Mouse (Mus musculus) lung, embryonic 14.5 days (tissue): Measurements from ENCODE around the gene Vim. TPM values are rescaled to one million over a fixed set of nuclear protein-coding genes. Genes with fewer than 3 reads are reported as not detected.
"Not testable (repeated sequence)": the region's sequence is repeated elsewhere in the genome, so short reads cannot be mapped to it uniquely, and the experiment has no call there.

Experiments used
- ATAC-seq: fragments of 200-750 bp; cut with Nextera tagmentation; 2 replicates; pipeline ENCODE4 v1.8.0; 2017; ENCODE audit warnings: mild to moderate bottlenecking, moderate TSS enrichment, moderate library complexity; ENCODE audit not compliant: insufficient read depth
- DNase-seq: peaks from one replicate; pipeline ENCODE4 v3.0.0-alpha.2; 2015
- H3K27ac ChIP-seq: fragments of 300-500 bp; sonication (generic); 2 replicates; pipeline ENCODE4 v1.5.1; 2014; ENCODE audit warnings: low read depth, mild to moderate bottlenecking, moderate library complexity
- H3K27me3 ChIP-seq: fragments of 300-500 bp; sonication (generic); 2 replicates; pipeline ENCODE4 v1.6.1; 2014; ENCODE audit warnings: low read length, control low read depth; ENCODE audit not compliant: insufficient read depth
- H3K36me3 ChIP-seq: fragments of 300-500 bp; sonication (generic); 2 replicates; pipeline ENCODE4 v1.6.1; 2014; ENCODE audit warnings: control low read depth; ENCODE audit not compliant: insufficient read depth
- H3K4me1 ChIP-seq: fragments of 300-500 bp; sonication (generic); 2 replicates; pipeline ENCODE4 v1.6.1; 2014; ENCODE audit warnings: antibody characterized with exemption, control low read depth; ENCODE audit not compliant: insufficient read depth
- H3K4me2 ChIP-seq: fragments of 300-500 bp; sonication (generic); 2 replicates; pipeline ENCODE4 v1.6.1; 2014; ENCODE audit warnings: mild to moderate bottlenecking
- H3K4me3 ChIP-seq: fragments of 300-500 bp; sonication (generic); 2 replicates; pipeline ENCODE4 v1.5.1; 2014; ENCODE audit warnings: low read depth, low read length
- H3K9ac ChIP-seq: fragments of 300-500 bp; sonication (generic); 2 replicates; pipeline ENCODE4 v1.6.1; 2014
- H3K9me3 ChIP-seq: fragments of 300-500 bp; sonication (generic); 2 replicates; pipeline ENCODE4 v1.6.1; 2016; ENCODE audit warnings: low read depth, low read length, control low read depth
- CTCF ChIP-seq: IDR thresholded peaks from 2 replicates; pipeline ENCODE4 v1.5.1; 2016; ENCODE audit warnings: antibody characterized with exemption, low read depth
- WGBS: fragments of 180-500 bp; shearing (Covaris S2); extraction: QIAGEN DNeasy Blood & Tissue Kit; methylation state at CpG from one replicate; pipeline ENCODE4 v1.1.7; 2014; 5-methylcytosine and 5-hydroxymethylcytosine counted together
- polyA plus RNA-seq: library from polyadenylated mRNA; unstranded; fragments of >200 nt; fragmentation: Nextera tagmentation; extraction: Ambion mirVana; gene quantifications from 2 replicates; pipeline ENCODE4 v1.2.1, GENCODE M21; 2014

The Vim gene
- polyA plus RNA-seq, 1 experiment from 2014 or later, result 843 TPM

DNA sequence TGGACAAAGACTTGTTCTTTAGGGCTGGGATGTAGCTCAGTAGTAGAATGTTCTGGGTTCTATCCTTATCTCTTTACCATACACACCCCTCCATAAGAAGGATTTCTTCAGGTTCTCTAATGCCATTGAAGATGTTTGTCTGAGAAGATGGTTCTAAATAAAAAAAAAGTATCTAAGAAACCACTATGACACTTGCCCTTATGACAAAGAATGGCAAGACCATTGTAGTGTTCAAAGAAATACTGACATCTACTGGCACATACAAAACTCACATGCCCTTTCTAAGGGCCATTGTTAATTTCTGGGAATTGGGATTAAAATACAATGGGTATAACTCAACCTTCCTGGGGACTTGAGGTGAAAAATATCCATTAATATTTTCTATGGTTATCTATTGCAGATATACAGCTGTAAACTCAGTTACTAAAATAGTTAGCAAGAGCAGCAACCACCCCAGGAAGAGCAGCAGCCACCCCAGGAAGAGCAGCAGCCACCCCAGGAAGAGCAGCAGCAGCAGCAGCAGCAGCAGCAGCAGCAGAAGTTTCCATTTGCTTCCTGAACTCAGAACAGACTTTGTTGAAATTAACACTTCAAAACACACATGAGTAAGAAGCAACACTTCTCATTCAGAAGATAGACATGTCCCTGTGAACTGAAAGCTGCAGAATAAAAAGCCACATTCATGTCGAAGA lies 23.4 kb downstream of the Vim start:
- no peak overlapping the region for H3K4me2 ChIP-seq
- H3K27me3 ChIP-seq, result no peaks in the 10 kb centered on the region
- TF ChIP-seq CTCF, result peak; percentile 57
- no peak overlapping the region for H3K9ac ChIP-seq
- no peak overlapping the region for H3K4me3 ChIP-seq
- peak; percentile 67 for DNase-seq
- H3K4me1 ChIP-seq, result no peaks in the 10 kb centered on the region
- 77% methylated on average over 1 of the region's 1 CpGs for WGBS
- no peak overlapping the region for H3K27ac ChIP-seq
- no peak for ATAC-seq
- no peaks in the 10 kb centered on the region for H3K36me3 ChIP-seq
- H3K9me3 ChIP-seq, result no peaks in the 10 kb centered on the region

DNA sequence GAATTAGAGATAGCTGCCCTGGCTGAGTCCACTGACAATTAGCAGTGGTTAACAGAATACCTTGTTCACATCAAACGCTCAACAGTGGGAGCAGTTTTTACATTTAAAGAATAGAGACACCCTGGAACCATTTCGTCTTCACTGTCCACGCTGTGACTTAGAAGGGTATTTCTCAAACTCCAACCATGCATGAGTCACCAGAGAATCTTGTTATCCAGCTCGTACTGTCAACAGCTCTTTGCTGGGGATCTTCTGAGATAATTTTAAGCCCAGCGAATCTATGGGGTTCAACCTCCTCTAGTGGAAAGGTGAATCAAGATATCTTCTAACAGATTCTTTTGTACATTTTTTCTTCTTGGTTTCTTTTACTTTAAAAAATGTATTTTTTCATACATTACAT lies 24.4 kb downstream of the Vim start:
- ATAC-seq, result no peak
- no peaks in the 10 kb centered on the region for H3K4me1 ChIP-seq
- WGBS, result 75% methylated on average over 5 of the region's 5 CpGs

DNA sequence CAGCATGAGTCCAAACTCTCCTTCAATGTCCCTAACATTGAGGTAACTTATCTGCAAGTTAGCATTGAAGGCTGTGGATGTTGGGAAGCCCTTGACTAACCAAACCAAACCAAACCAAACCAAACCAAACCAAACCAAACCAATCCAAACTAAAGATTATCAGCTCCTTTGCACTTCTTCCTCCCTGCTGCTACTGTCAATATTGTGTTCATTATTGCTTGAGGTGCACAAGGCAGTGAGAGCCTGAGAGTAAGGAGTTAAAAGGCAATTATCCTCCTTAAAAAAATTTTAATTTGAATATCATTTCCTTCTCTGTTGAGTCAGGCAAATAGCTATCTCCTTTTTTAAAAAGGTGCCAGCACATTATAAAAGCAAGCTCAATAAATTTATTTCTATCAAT lies 29.4 kb downstream of the Vim start:
- Histone ChIP-seq H3K9me3 (no peaks in the 10 kb centered on the region), H3K4me3 (no peak overlapping the region), H3K9ac (no peak overlapping the region), H3K4me2 (no peak overlapping the region), H3K27me3 (no peaks in the 10 kb centered on the region), H3K36me3 (no peaks in the 10 kb centered on the region), H3K4me1 (no peaks in the 10 kb centered on the region), H3K27ac (no peak overlapping the region)
- TF ChIP-seq CTCF, result no peak
- DNase-seq (no peak), ATAC-seq (no peak)

More for the DNA sequence above, 24.4 kb downstream of the Vim start:
- no peak for DNase-seq
- Histone ChIP-seq H3K27ac (no peak overlapping the region), H3K4me3 (no peak overlapping the region), H3K9ac (no peak overlapping the region), H3K36me3 (no peaks in the 10 kb centered on the region), H3K4me2 (no peak overlapping the region), H3K27me3 (no peaks in the 10 kb centered on the region), H3K9me3 (no peaks in the 10 kb centered on the region)
- TF ChIP-seq CTCF, result no peak

DNA sequence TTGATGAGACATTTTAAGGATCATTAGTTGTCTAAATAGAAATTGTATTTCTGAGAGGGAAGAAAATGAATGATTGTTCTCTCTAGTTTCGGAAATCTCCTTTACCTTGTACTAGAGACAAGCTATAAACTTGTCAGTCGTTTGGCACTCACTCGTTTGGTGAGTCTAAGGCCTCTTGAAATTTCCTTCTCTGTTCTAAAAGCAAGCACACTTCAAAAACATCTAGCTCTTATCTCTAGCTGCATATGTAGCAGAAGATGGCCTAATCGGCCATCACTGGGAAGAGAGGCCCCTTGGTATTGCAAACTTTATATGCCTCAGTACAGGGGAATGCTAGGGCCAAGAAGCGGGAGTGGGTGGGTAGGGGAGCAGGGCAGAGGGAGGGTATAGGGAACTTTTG lies 29.9 kb downstream of the Vim start:
- WGBS, result 44% methylated on average over 5 of the region's 5 CpGs
- not testable (repeated sequence) for ATAC-seq, H3K27me3 ChIP-seq

DNA sequence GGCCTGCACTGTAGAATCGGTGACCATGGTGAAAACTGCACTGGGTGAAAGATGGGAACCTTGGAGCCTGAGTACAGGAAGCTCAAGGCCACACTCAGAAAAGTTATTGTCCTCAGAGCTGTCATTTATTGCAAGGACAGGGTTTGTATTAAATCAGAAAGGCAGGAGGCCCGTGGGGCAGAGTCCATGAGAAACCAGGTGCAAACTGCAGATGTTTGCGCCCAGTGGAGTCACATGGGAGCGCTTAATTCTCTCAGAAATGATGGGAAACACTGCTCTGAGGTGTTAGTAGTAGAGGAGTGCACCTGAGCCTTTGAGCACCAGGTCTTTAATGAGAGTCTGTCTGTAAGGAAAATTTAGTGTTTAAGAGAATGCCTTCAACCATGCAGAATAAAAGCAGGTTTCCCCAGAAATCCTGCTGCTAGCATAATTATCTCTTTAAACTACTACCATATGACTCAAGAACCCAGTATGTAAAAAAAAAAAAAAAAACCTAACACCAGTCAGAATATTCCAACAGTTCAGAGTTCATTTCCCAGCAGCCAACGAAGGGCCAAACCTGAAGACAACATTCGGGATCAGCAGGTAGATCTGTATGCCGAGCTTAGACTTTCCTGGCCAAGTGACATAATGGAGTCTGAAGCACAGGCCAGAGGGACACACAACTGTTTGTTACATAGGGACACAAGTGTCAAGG lies 56.6 kb downstream of the Vim start:
- H3K4me1 ChIP-seq, result no peaks in the 10 kb centered on the region
- H3K9ac ChIP-seq, result no peak overlapping the region
- 79% methylated on average over 7 of the region's 7 CpGs for WGBS
- H3K27ac ChIP-seq, result no peak overlapping the region
- no peak overlapping the region for H3K4me2 ChIP-seq
- ATAC-seq, result no peak
- H3K27me3 ChIP-seq, result no peaks in the 10 kb centered on the region
- no peaks in the 10 kb centered on the region for H3K36me3 ChIP-seq
- DNase-seq, result no peak
- TF ChIP-seq CTCF, result no peak
- H3K9me3 ChIP-seq, result no peaks in the 10 kb centered on the region
- no peak overlapping the region for H3K4me3 ChIP-seq

More for the DNA sequence above, 29.9 kb downstream of the Vim start:
- not testable (repeated sequence) for H3K4me3 ChIP-seq, H3K4me1 ChIP-seq, H3K9me3 ChIP-seq, H3K9ac ChIP-seq, H3K27ac ChIP-seq, DNase-seq, H3K36me3 ChIP-seq, H3K4me2 ChIP-seq

Other genes with a start within 250 kb of the Vim start
- 1.4 and 1.5 TPM in 2 replicates for gene Cubn, start 82.1 kb upstream of the Vim start, polyA plus RNA-seq
- 18.1 TPM in 2 replicates for gene Trdmt1, start 29.3 kb upstream of the Vim start, polyA plus RNA-seq
- 2.9 and 3.0 TPM in 2 replicates for gene St8sia6, start 220.1 kb downstream of the Vim start, polyA plus RNA-seq